In the genomic region with DNA sequence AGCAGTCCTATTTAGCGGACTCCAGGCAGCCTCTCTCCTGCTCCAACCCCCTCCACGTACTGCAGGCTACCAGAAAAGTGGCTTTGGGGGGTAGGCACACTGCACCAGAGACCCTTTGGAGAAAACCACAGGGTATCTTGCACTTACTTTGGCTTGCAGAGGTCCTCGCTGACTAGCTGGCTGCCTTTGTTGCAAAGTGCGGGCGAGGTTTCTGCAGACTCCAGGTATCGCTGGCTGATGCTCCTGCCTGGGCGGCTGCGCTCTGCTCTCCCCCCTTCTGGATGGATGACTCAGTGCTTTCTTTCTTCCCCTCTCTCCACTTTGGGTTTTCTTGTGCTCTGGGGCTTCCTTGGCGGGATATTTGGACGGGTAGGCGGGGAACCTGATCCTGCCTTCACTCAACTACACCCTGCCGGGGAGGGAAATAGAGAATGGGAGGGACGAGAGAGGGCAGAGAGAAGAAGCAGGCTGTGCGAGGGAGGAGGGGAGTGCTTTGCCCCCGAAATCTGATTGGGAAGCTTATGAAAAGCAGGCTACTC, we compare ENCODE assay signal across 8 mouse cellular contexts. TPM values are rescaled to one million over a fixed set of nuclear protein-coding genes. Genes with fewer than 3 reads are reported as not detected.
A peak's percentile ranks its signal among the peaks of the same experiment; 100 is the strongest.
DNase-seq lines count a peak whose midpoint lies in the region; ATAC-seq and TF ChIP-seq lines count a peak whose summit lies in the region.

Gene Ptn (minus strand): TSS at position 474 of the 539 bp plus-strand sequence.

- peak within 1 kb of the TSS; percentile 79 for H3K9ac ChIP-seq in embryonic facial prominence, embryonic 14.5 days (ENCODE audit: low read depth, low read length)
- H3K9ac ChIP-seq in midbrain, embryonic 15.5 days, result peak within 1 kb of the TSS; percentile 79

- peaks cover 21% of the 10 kb centered on the region for H3K36me3 ChIP-seq in embryonic facial prominence, embryonic 14.5 days (ENCODE audit: control insufficient read depth, insufficient read depth, low read length)
- no peaks in the 10 kb centered on the region for H3K36me3 ChIP-seq in midbrain, embryonic 15.5 days (replicated peaks)

- H3K4me1 ChIP-seq in embryonic facial prominence, embryonic 14.5 days (ENCODE audit: control insufficient read depth, insufficient read depth, low read length), result peaks cover 16% of the 10 kb centered on the region
- H3K4me1 ChIP-seq in midbrain, embryonic 15.5 days, result peaks cover 28% of the 10 kb centered on the region

- TF ChIP-seq CTCF in gastrocnemius, adult 2 months (IDR thresholded peaks at IDR 0.05), result no peak

- H3K27ac ChIP-seq in gastrocnemius, adult 2 months, result peak within 1 kb of the TSS; percentile 35; the same call in 1 of the 2 replicates
- H3K27ac ChIP-seq in embryonic facial prominence, embryonic 14.5 days (replicated peaks; ENCODE audit: low read depth, low read length), result peak within 1 kb of the TSS; percentile 96
- H3K27ac ChIP-seq in midbrain, embryonic 15.5 days, result peak within 1 kb of the TSS; percentile 91

- H3K27me3 ChIP-seq in embryonic facial prominence, embryonic 14.5 days (replicated peaks; ENCODE audit: control insufficient read depth, insufficient read depth, low read length), result no peaks in the 10 kb centered on the region
- no peaks in the 10 kb centered on the region for H3K27me3 ChIP-seq in midbrain, embryonic 15.5 days (replicated peaks)

- H3K9me3 ChIP-seq in embryonic facial prominence, embryonic 14.5 days (ENCODE audit: control insufficient read depth, low read length), result no peaks in the 10 kb centered on the region
- H3K9me3 ChIP-seq in midbrain, embryonic 15.5 days, result no peaks in the 10 kb centered on the region

- intact Hi-C loops in gastrocnemius, adult 2 months (cut with DNase I), result no loop called here
- intact Hi-C loops in heart, postnatal 10 days (cut with DNase I), result loop anchor here (2.0 to 10.0 kb wide), 2 partner anchors 95 to 225 kb away; no protein-coding TSS in a partner anchor

- H3K4me3 ChIP-seq in gastrocnemius, adult 2 months, result peak within 1 kb of the TSS; percentile 67
- peak within 1 kb of the TSS; percentile 62 for H3K4me3 ChIP-seq in embryonic facial prominence, embryonic 14.5 days (ENCODE audit: low read depth, low read length)
- H3K4me3 ChIP-seq in midbrain, embryonic 15.5 days, result peak within 1 kb of the TSS; percentile 86

- peak; percentile 24 for DNase-seq in gastrocnemius, adult 2 months
- DNase-seq in gastrocnemius, adult 18-20 months (ENCODE audit: low spot score), result no peak
- DNase-seq in adrenal gland, postnatal 36 days, result peak; percentile 46 to 56
- peak; percentile 95 for DNase-seq in embryonic facial prominence, embryonic 14.5 days (ENCODE audit: low spot score)
- peak; percentile 56 to 60 for DNase-seq in heart, postnatal 10 days
- peak; percentile 67 to 79 for DNase-seq in left cerebral cortex, adult 18-20 months (ENCODE audit: low spot score in 2 of 2)
- DNase-seq in yolk sac, embryonic 10.5 days (ENCODE audit: low spot score), result peak; percentile 50

- WGBS in embryonic facial prominence, embryonic 14.5 days, result 2% methylated on average over 15 of the region's 15 CpGs
- WGBS in midbrain, embryonic 15.5 days, result 0% methylated on average over 15 of the region's 15 CpGs

- peak; percentile 92 for ATAC-seq in embryonic facial prominence, embryonic 14.5 days (ENCODE audit: low read depth)
- ATAC-seq in midbrain, embryonic 15.5 days (replicated peaks), result peak; percentile 87

- H3K4me2 ChIP-seq in embryonic facial prominence, embryonic 14.5 days (ENCODE audit: low read depth, low read length), result peak within 1 kb of the TSS; percentile 56
- H3K4me2 ChIP-seq in midbrain, embryonic 15.5 days, result peak within 1 kb of the TSS; percentile 68

RNA-seq across cellular contexts. Expression of gene Ptn, which starts in this region (rescaled TPM):
- total RNA-seq in gastrocnemius, adult 2 months (2021), result 1 to 10 TPM in 1 of 2 experiments, under 1 TPM in 1; 0.59 to 1.6 TPM
- 1 to 10 TPM in 1 of 2 experiments, under 1 TPM in 1; 0.57 to 1.1 TPM for total RNA-seq in gastrocnemius, adult 18-20 months (2021)
- total RNA-seq in adrenal gland, postnatal 36 days (2021), result 10 to 100 TPM; 82.6 to 83.9 TPM
- polyA plus RNA-seq in embryonic facial prominence, embryonic 14.5 days (2014; fragmentation: Nextera tagmentation; extraction: Ambion mirVana), result 858 and 931 TPM in 2 replicates
- total RNA-seq in heart, postnatal 10 days (2021), result 10 to 100 TPM; 51.2 to 60.1 TPM
- 100 to 1,000 TPM; 362 to 387 TPM for total RNA-seq in left cerebral cortex, adult 18-20 months (2021)
- polyA plus RNA-seq in midbrain, embryonic 15.5 days (2015; fragmentation: Nextera tagmentation; extraction: Ambion mirVana), result 580 and 678 TPM in 2 replicates

Comparison
In these comparisons a context has a peak if more than half of its experiments do, and no peak if none do; other contexts are left out.
1. RNA of gene Ptn (total RNA-seq): 362 to 387 TPM in left cerebral cortex, adult 18-20 months, 82.6 to 83.9 TPM in adrenal gland, postnatal 36 days and 51.2 to 60.1 TPM in heart, postnatal 10 days; 0.59 to 1.6 TPM in gastrocnemius, adult 2 months and 0.57 to 1.1 TPM in gastrocnemius, adult 18-20 months; every median in the first group is over 10 times any median in the second.
2. RNA of gene Ptn (total RNA-seq): 362 to 387 TPM in left cerebral cortex, adult 18-20 months; 82.6 to 83.9 TPM in adrenal gland, postnatal 36 days and 51.2 to 60.1 TPM in heart, postnatal 10 days; every median in the first group is over 4 times any median in the second.
3. H3K27ac ChIP-seq: peak in every context shown above with its lines; median percentile 96 in embryonic facial prominence, embryonic 14.5 days; 91 in midbrain, embryonic 15.5 days; 35 in gastrocnemius, adult 2 months.
4. Peak in every context shown above with its lines, with median percentiles within 50 percentile points of each other: H3K4me3 ChIP-seq.